Mouse (Mus musculus) spleen, adult 2 months (tissue): ENCODE results near the gene Olfr485. TPM values are rescaled to one million over a fixed set of nuclear protein-coding genes. Genes with fewer than 3 reads are reported as not detected.
"Not testable (repeated sequence)": the region's sequence is repeated elsewhere in the genome, so short reads cannot be mapped to it uniquely, and the experiment has no call there.

Experiments
- DNase-seq, 2 experiments: peaks; one replicate each; pipeline versions ENCODE4 v3.0.0 to v3.0.0-alpha.2; 2012 to 2021; ENCODE audit warnings: low spot score in 2 of 2, low read depth in 1 of 2
- H3K27ac ChIP-seq: fragments of 200-500 bp; 2 replicates; pipeline ENCODE4 v1.5.1; 2012; ENCODE audit warnings: low read length, inconsistent platforms; ENCODE audit not compliant: insufficient read depth
- H3K27me3 ChIP-seq: fragments of 200-500 bp; 2 replicates; pipeline ENCODE4 v1.6.1; 2012; ENCODE audit warnings: mild to moderate bottlenecking, moderate library complexity, low read length, inconsistent platforms; ENCODE audit not compliant: control insufficient read depth, insufficient read depth
- H3K36me3 ChIP-seq: fragments of 200-500 bp; 2 replicates; pipeline ENCODE4 v1.6.1; 2012; ENCODE audit warnings: mild to moderate bottlenecking, low read length, inconsistent platforms; ENCODE audit not compliant: control insufficient read depth, insufficient read depth
- H3K4me1 ChIP-seq: fragments of 200-500 bp; 2 replicates; pipeline ENCODE4 v1.6.1; 2011; ENCODE audit warnings: inconsistent platforms; ENCODE audit not compliant: control insufficient read depth, insufficient read depth, insufficient read length
- H3K4me3 ChIP-seq: fragments of 200-500 bp; 2 replicates; pipeline ENCODE4 v1.5.1; 2011; ENCODE audit warnings: mild to moderate bottlenecking, inconsistent platforms; ENCODE audit not compliant: insufficient read depth, insufficient read length; ENCODE audit errors: extremely low read depth
- CTCF ChIP-seq: fragments of 200-500 bp; IDR thresholded peaks from 2 replicates; pipeline ENCODE4 v1.5.1; 2011; ENCODE audit warnings: mild to moderate bottlenecking, inconsistent platforms; ENCODE audit not compliant: insufficient read depth, insufficient read length, insufficient replicate concordance; ENCODE audit errors: extremely low read depth
- POLR2A ChIP-seq: fragments of 200-500 bp; IDR thresholded peaks from 2 replicates; pipeline ENCODE4 v1.6.1; 2011; ENCODE audit warnings: low read depth, low read length, inconsistent platforms
- WGBS: fragments of 180-500 bp; shearing (Covaris S2); methylation state at CpG from one replicate; pipeline ENCODE4 v1.1.7; 2018; 5-methylcytosine and 5-hydroxymethylcytosine counted together
- polyA plus RNA-seq: library from polyadenylated mRNA; depleted of rRNA; stranded (reverse); fragments of >200 nt; gene quantifications from 2 replicates; pipeline ENCODE4 v1.2.3, GENCODE M21; 2012; rRNA removed

The Olfr485 gene
- not detected in 2 replicates for polyA plus RNA-seq

- DNase-seq = no peak
- no peak within 1 kb of the TSS for H3K4me3 ChIP-seq
- no peak within 1 kb of the TSS for H3K27ac ChIP-seq
- no peak for TF ChIP-seq CTCF
- no peaks in the 10 kb centered on the region for H3K36me3 ChIP-seq
- H3K4me1 ChIP-seq = no peaks in the 10 kb centered on the region
- no peaks in the 10 kb centered on the region for H3K27me3 ChIP-seq
Observed at GRCm38 (mm10) chr7:108159771-108160170, at the start of gene Olfr485. TSS of gene Olfr485 (minus strand) at chr7:108159871.

- WGBS = 71% methylated on average over 6 of the region's 6 CpGs
- TF ChIP-seq CTCF (no peak), POLR2A (no peak)
- Histone ChIP-seq H3K4me1 (no peaks in the 10 kb centered on the region), H3K27ac (no peak overlapping the region), H3K36me3 (no peaks in the 10 kb centered on the region), H3K27me3 (no peaks in the 10 kb centered on the region), H3K4me3 (no peak overlapping the region)
- no peak for DNase-seq
Observed at GRCm38 (mm10) chr7:108196938-108197337, 37.3 kb upstream of the Olfr485 start.

- not testable (repeated sequence) for H3K4me1 ChIP-seq, H3K4me3 ChIP-seq, H3K27ac ChIP-seq, H3K36me3 ChIP-seq, DNase-seq, H3K27me3 ChIP-seq
- 60% methylated on average over 3 of the region's 3 CpGs for WGBS
Observed at GRCm38 (mm10) chr7:108196337-108196736, 36.7 kb upstream of the Olfr485 start.

GRCm38 (mm10) chr7:108192714-108193113, 33.0 kb upstream of the Olfr485 start:
- DNase-seq, H3K27me3 ChIP-seq, H3K4me3 ChIP-seq, H3K4me1 ChIP-seq, H3K36me3 ChIP-seq, H3K27ac ChIP-seq: not testable (repeated sequence)
- WGBS = 59% methylated on average over 1 of the region's 1 CpGs

GRCm38 (mm10) chr7:108191196-108191595, 31.5 kb upstream of the Olfr485 start:
- not testable (repeated sequence) for H3K27ac ChIP-seq, H3K4me1 ChIP-seq, H3K27me3 ChIP-seq, H3K4me3 ChIP-seq, DNase-seq, H3K36me3 ChIP-seq
- WGBS = 63% methylated on average over 2 of the region's 2 CpGs

GRCm38 (mm10) chr7:108185237-108185636, 25.6 kb upstream of the Olfr485 start:
- DNase-seq, H3K36me3 ChIP-seq: not testable (repeated sequence)
- WGBS = 76% methylated on average over 2 of the region's 2 CpGs

GRCm38 (mm10) chr7:108184401-108184800, 24.7 kb upstream of the Olfr485 start:
- H3K4me3 ChIP-seq, DNase-seq, H3K4me1 ChIP-seq, H3K27ac ChIP-seq, H3K36me3 ChIP-seq, H3K27me3 ChIP-seq: not testable (repeated sequence)
- WGBS = 90% methylated on average over 3 of the region's 3 CpGs

More at GRCm38 (mm10) chr7:108185237-108185636, 25.6 kb upstream of the Olfr485 start:
- H3K27me3 ChIP-seq, H3K27ac ChIP-seq, H3K4me3 ChIP-seq, H3K4me1 ChIP-seq: not testable (repeated sequence)

GRCm38 (mm10) chr7:108172642-108173041, 13.0 kb upstream of the Olfr485 start, which contains the start of gene Olfr486:
TSS of gene Olfr486 (minus strand) at chr7:108172742.
- H3K27me3 ChIP-seq, DNase-seq, H3K27ac ChIP-seq, H3K4me3 ChIP-seq, H3K4me1 ChIP-seq, H3K36me3 ChIP-seq: not testable (repeated sequence)
- 87% methylated on average over 1 of the region's 1 CpGs for WGBS
